Mouse (Mus musculus) liver, postnatal 0 days (tissue): Measurements from ENCODE around the gene Myh8.

Experiments used
- CTCF ChIP-seq: sonication (generic); IDR thresholded peaks from 2 replicates; pipeline ENCODE4 v1.5.1; 2016; ENCODE audit warnings: antibody characterized with exemption, low read depth
- EP300 ChIP-seq: IDR thresholded peaks from 2 replicates; pipeline ENCODE4 v1.6.1; 2016; ENCODE audit warnings: antibody characterized with exemption, low read depth, mild to moderate bottlenecking

DNA sequence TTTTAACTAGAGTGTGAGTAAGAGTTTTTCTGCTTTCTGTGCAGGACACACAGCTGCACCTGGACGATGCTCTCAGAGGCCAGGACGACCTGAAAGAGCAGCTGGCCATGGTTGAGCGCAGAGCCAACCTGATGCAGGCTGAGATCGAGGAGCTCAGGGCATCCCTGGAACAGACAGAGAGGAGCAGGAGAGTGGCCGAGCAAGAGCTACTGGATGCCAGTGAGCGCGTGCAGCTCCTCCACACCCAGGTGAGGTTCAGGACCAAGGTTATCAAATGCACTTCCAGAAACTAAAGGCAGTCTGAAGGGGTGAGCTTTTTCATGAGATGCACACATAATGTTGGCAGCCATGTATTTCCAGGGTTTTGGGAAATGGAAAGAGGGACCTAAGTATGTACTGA is 19.9 kb upstream of the Myh8 start:
- TF ChIP-seq CTCF (no peak), EP300 (no peak)
